Mouse (Mus musculus) midbrain, postnatal 0 days (tissue): ENCODE data around the gene Ticrr. TPM values are rescaled to one million over a fixed set of nuclear protein-coding genes. Genes with fewer than 3 reads are reported as not detected.
A peak's percentile ranks its signal among the peaks of the same experiment; 100 is the strongest.

Experiments used
- ATAC-seq: fragments of 200-750 bp; cut with Nextera tagmentation; 2 replicates; pipeline ENCODE4 v1.8.0; 2017; ENCODE audit warnings: moderate number of reproducible peaks, mild to moderate bottlenecking, moderate TSS enrichment, moderate library complexity; ENCODE audit not compliant: low FRiP score
- DNase-seq: peaks from one replicate; pipeline ENCODE4 v3.0.0-alpha.2; 2015; ENCODE audit warnings: low spot score
- H3K27ac ChIP-seq: fragments of 300-500 bp; sonication (generic); 2 replicates; pipeline ENCODE4 v1.5.1; 2014; ENCODE audit warnings: low read depth, mild to moderate bottlenecking, low read length, mixed read lengths
- H3K27me3 ChIP-seq: fragments of 300-500 bp; sonication (generic); 2 replicates; pipeline ENCODE4 v1.6.1; 2014; ENCODE audit warnings: low read length, control low read depth, mixed read lengths; ENCODE audit not compliant: insufficient read depth
- H3K36me3 ChIP-seq: fragments of 300-500 bp; sonication (generic); 2 replicates; pipeline ENCODE4 v1.6.1; 2014; ENCODE audit warnings: low read length, control low read depth, mixed read lengths; ENCODE audit not compliant: insufficient read depth
- H3K4me1 ChIP-seq: fragments of 300-500 bp; sonication (generic); 2 replicates; pipeline ENCODE4 v1.6.1; 2014; ENCODE audit warnings: mild to moderate bottlenecking, control low read depth, antibody characterized with exemption, low read length, mixed read lengths; ENCODE audit not compliant: insufficient read depth
- H3K4me2 ChIP-seq: fragments of 300-500 bp; sonication (generic); 2 replicates; pipeline ENCODE4 v1.6.1; 2014; ENCODE audit warnings: low read depth, mild to moderate bottlenecking, low read length, mixed read lengths; ENCODE audit not compliant: poor library complexity, severe bottlenecking
- H3K4me3 ChIP-seq: fragments of 300-500 bp; sonication (generic); 2 replicates; pipeline ENCODE4 v1.5.1; 2014; ENCODE audit warnings: low read depth, mild to moderate bottlenecking, low read length, moderate library complexity
- H3K9ac ChIP-seq: fragments of 300-500 bp; sonication (generic); replicated peaks from 2 replicates; pipeline ENCODE4 v1.6.1; 2014; ENCODE audit warnings: mild to moderate bottlenecking, low read length, moderate library complexity, mixed read lengths; ENCODE audit not compliant: poor library complexity, severe bottlenecking
- H3K9me3 ChIP-seq: fragments of 300-500 bp; sonication (generic); 2 replicates; pipeline ENCODE4 v1.6.1; 2016; ENCODE audit warnings: low read length, control low read depth
- CTCF ChIP-seq: IDR thresholded peaks from 2 replicates; pipeline ENCODE4 v1.5.1; 2016; ENCODE audit warnings: antibody characterized with exemption, mild to moderate bottlenecking
- WGBS: fragments of 180-500 bp; shearing (Covaris S2); extraction: QIAGEN DNeasy Blood & Tissue Kit; methylation state at CpG from one replicate; pipeline ENCODE4 v1.1.7; 2014; 5-methylcytosine and 5-hydroxymethylcytosine counted together
- polyA plus RNA-seq: library from polyadenylated mRNA; unstranded; fragments of >200 nt; fragmentation: Nextera tagmentation; extraction: Ambion mirVana; gene quantifications from 2 replicates; pipeline ENCODE4 v1.2.1, GENCODE M21; 2015
- total RNA-seq: library from RNA; depleted of rRNA; stranded (reverse); fragments of >200 nt; gene quantifications from 2 replicates; pipeline ENCODE4 v1.2.3, GENCODE M21; 2014

Gene Ticrr
- total and polyA plus RNA-seq, 2 experiments from 2014 or later, result 1.0 to 3.4 TPM

GRCm38 (mm10) chr7:79734563-79734962, 74.6 kb downstream of the Ticrr start:
- TF ChIP-seq CTCF, result no peak
- Histone ChIP-seq H3K9ac (no peak overlapping the region), H3K4me1 (no peaks in the 10 kb centered on the region), H3K9me3 (no peaks in the 10 kb centered on the region), H3K27me3 (no peaks in the 10 kb centered on the region), H3K4me3 (no peak overlapping the region), H3K36me3 (no peaks in the 10 kb centered on the region), H3K27ac (no peak overlapping the region), H3K4me2 (no peak overlapping the region)
- ATAC-seq (no peak), DNase-seq (no peak)
- WGBS, result 81% methylated on average over 8 of the region's 8 CpGs

GRCm38 (mm10) chr7:79736511-79736910, 76.5 kb downstream of the Ticrr start:
- H3K4me1 ChIP-seq, result no peaks in the 10 kb centered on the region
- no peak overlapping the region for H3K4me3 ChIP-seq
- no peaks in the 10 kb centered on the region for H3K36me3 ChIP-seq
- H3K9me3 ChIP-seq, result no peaks in the 10 kb centered on the region
- H3K9ac ChIP-seq, result no peak overlapping the region
- DNase-seq (no peak), ATAC-seq (no peak)
- no peaks in the 10 kb centered on the region for H3K27me3 ChIP-seq
- no peak for TF ChIP-seq CTCF
- no peak overlapping the region for H3K27ac ChIP-seq
- no peak overlapping the region for H3K4me2 ChIP-seq
- 90% methylated on average over 14 of the region's 14 CpGs for WGBS

GRCm38 (mm10) chr7:79738913-79739312, 78.9 kb downstream of the Ticrr start:
- Histone ChIP-seq H3K36me3 (no peaks in the 10 kb centered on the region), H3K4me1 (peaks cover 7% of the 10 kb centered on the region; the same call in 1 of the 2 replicates), H3K27me3 (no peaks in the 10 kb centered on the region), H3K9me3 (no peaks in the 10 kb centered on the region), H3K9ac (no peak overlapping the region), H3K4me3 (no peak overlapping the region), H3K27ac (no peak overlapping the region), H3K4me2 (no peak overlapping the region)
- DNase-seq (no peak), ATAC-seq (no peak)
- 93% methylated on average over 2 of the region's 2 CpGs for WGBS
- no peak for TF ChIP-seq CTCF

- no peak overlapping the region for H3K9ac ChIP-seq
- H3K36me3 ChIP-seq, result no peaks in the 10 kb centered on the region
- H3K27ac ChIP-seq, result no peak overlapping the region
- H3K4me1 ChIP-seq, result peaks cover 7% of the 10 kb centered on the region; the same call in 1 of the 2 replicates
- no peak for TF ChIP-seq CTCF
- no peak for ATAC-seq
- H3K4me2 ChIP-seq, result no peak overlapping the region
- WGBS, result 82% methylated on average over 4 of the region's 4 CpGs
- no peaks in the 10 kb centered on the region for H3K27me3 ChIP-seq
- no peaks in the 10 kb centered on the region for H3K9me3 ChIP-seq
- H3K4me3 ChIP-seq, result no peak overlapping the region
- no peak for DNase-seq
These were observed 80.3 kb downstream of the Ticrr start for GRCm38 (mm10) chr7:79740279-79740678.

DNA sequence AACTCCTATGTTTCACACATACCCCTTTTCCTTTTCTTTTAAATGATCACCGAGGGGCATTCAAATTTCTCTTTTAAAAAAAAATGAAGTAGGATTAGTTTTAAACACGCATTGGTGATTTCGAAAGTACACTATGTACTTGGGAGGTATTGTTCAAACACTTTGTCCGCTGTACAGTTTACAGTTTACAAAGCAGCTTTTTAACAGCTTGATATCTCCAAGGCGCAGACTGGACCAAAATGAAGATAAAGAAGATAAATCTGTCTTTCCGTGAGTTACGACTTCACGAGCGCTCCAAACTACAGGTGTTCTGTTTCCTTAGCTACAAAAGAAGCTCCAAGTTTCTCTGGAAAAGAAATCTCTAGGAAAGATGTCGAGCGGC, 82.3 kb downstream of the Ticrr start:
- 26% methylated on average over 11 of the region's 11 CpGs for WGBS
- Histone ChIP-seq H3K9me3 (no peaks in the 10 kb centered on the region), H3K27me3 (no peaks in the 10 kb centered on the region), H3K4me1 (peaks cover 7% of the 10 kb centered on the region; the same call in 1 of the 2 replicates), H3K9ac (peak overlapping the region; percentile 56), H3K4me2 (peak overlapping the region; percentile 98), H3K4me3 (peak overlapping the region; percentile 75), H3K36me3 (no peaks in the 10 kb centered on the region), H3K27ac (no peak overlapping the region)
- DNase-seq (no peak), ATAC-seq (no peak)
- no peak for TF ChIP-seq CTCF

DNA sequence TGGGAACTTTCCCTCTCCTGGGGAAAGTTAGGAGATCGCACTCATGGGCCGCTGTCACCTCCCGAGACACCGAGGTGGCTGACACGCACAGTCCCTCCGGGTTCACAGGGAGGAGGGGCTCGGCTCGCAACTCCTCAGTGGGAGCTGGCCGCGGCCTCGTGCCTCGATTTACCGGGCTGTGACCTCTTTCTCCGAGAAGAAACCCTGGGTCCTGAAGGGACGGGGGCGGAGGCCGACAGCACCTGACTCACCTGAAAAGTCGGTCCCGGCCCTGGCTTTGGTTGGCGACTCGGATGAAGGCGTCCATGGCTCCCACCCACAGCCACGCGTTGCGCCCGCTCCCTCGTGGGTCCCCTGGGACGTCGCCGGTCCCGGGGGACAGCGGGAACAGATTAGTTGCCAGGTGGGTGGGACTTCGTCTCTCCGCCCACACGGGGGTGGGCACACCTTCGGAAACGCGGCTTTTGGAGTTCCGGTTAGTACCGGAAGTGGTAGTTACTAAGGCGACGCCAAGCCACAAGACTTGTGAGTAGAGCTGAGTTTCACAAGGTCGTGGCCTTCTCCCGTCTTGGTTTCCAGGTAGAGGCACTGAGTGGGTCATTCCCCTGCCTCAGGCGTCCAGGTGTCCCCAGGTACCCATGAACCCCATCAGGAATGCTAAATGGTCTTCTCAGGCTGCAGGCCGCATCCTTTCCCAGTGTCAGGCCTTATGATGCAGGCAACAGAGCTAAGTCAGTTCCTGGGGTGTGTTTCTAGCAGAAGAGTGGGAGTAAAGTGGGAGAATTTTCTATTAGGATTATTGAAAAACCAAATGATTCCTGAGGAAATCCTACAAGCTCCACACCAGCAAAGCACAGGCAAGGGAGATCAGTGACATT, 82.9 kb downstream of the Ticrr start, which contains the start of the genes Pex11a and Wdr93:
Gene Pex11a, minus strand, starts transcription at position 473 of the 878 bp plus-strand sequence.
Gene Wdr93, plus strand, starts transcription at position 505 of the 878 bp plus-strand sequence.
- TF ChIP-seq CTCF, result no peak
- H3K9me3 ChIP-seq, result no peaks in the 10 kb centered on the region
- 3% methylated on average over 46 of the region's 46 CpGs for WGBS
- no peaks in the 10 kb centered on the region for H3K27me3 ChIP-seq
- H3K27ac ChIP-seq, result no peak within 1 kb of the TSS
- peaks cover 7% of the 10 kb centered on the region; the same call in 1 of the 2 replicates for H3K4me1 ChIP-seq
- DNase-seq, result peak; percentile 93
- peak within 1 kb of the TSS; percentile 98 for H3K4me2 ChIP-seq
- H3K36me3 ChIP-seq, result no peaks in the 10 kb centered on the region
- peak; percentile 80 for ATAC-seq
- H3K9ac ChIP-seq, result peak within 1 kb of the TSS; percentile 56
- peak within 1 kb of the TSS; percentile 75 for H3K4me3 ChIP-seq
